Mouse (Mus musculus) CD4-positive, CD25-positive, alpha-beta regulatory T cell, adult 2 months (primary cell): Measurements from ENCODE around the gene Pip5kl1.

Source experiments
- DNase-seq: peaks from one replicate; pipeline ENCODE4 v3.0.0-alpha.2; 2012; ENCODE audit warnings: low read depth, low spot score

Pip5kl1 gene

DNA sequence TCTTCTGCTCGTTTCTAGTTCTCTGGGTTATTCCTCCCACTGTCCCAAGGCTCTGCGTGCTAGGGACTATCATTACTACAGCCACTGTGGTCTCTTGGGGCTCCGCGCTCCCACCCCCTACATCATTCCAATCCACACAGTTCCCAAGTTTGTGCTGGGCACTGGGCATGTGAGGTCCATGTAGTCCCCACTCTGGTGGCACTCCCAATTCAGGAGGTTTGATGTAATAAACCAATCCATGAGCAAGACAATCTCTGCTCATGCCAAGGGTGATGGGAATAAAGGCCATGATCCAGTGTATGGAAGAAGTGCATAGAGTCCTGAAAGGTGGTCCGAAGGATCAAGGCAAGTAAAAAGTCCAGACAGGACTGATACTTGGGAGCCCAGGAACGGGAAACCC lies at the start of gene Pip5kl1:
TSS of gene Pip5kl1 (plus strand) at position 301 of the 400 bp plus-strand sequence.
- no peak for DNase-seq

DNA sequence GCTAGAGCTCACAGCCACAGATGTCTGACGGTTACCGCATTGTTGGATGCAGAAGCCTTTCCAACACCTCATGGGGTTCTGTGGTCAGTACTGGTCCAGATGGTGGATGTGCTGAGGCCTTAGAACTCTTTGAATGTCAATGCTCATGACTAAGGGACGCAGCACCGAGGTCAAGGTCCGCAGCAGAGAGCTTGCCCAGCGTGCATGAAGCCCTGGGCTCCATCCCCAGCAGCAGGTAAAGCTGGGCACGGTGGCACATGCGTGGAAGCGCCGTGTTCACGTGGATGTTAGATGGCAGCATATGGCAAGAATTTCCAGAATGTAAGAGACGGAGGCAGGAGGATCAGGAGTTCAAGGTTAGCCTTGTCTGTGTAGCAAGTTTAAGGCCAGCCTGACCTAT lies 48.8 kb upstream of the Pip5kl1 start:
- DNase-seq: no peak

DNA sequence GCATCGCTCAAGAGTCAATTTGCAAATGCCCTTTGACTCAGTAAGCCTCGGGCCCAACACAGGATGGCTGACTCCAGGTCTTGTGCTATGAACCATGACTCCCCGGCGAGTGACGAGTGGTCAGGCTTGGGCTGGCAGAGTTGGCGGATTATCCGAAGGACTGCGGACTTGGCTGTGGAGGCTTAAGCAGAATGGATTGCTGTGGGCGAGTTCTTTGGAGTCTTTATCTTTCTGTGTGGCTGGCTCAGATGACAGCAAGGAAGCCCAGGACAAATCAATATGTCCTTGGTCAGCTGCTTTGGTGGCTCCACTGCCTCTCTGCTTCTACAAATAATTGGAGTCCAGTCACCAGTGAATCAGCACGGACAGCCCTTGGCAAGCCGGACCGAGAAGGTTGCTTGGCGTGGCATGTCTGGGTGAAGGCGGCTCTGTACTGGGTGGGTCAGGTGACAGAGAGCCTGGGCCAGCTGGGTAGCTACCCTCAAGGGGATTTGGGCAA lies 47.1 kb upstream of the Pip5kl1 start:
- no peak for DNase-seq

DNA sequence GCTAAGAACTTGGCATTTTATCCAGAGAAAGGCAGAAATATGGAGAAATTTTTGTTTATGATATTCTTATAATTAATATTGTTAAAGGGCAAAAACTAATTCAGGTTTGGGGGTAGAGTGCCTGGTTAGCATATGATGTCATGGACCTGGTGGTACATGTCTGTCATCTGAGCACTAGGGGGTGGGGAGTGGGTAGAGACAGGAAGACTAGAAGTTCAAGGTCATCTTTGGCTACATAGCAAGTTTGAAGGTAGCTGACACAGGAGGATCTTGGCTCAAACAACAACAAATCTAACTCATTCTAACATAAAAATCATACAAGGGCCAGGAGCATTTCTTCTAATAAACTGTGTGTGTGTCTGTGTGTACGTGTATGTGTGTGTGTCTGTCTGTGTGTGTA lies 46.3 kb upstream of the Pip5kl1 start:
- DNase-seq: no peak

DNA sequence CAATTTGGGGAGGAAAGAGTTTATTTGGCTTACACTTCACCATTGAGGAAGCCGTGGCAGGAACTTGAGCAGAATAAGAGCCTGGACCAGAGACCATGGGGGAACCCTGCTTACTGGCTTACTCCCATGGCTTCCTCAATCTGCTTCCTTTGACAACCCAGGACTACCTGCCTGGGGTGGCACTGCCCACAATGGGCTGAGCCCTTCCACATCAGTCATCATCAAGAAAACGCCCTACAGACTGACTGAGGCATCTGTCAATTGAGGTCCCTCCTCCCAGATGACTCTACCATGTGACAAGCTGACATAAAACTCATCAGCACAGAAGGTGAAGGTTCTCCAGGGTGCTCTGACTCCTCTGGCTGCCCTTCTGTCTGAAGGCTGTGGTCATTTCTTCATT lies 44.1 kb upstream of the Pip5kl1 start:
- no peak for DNase-seq

DNA sequence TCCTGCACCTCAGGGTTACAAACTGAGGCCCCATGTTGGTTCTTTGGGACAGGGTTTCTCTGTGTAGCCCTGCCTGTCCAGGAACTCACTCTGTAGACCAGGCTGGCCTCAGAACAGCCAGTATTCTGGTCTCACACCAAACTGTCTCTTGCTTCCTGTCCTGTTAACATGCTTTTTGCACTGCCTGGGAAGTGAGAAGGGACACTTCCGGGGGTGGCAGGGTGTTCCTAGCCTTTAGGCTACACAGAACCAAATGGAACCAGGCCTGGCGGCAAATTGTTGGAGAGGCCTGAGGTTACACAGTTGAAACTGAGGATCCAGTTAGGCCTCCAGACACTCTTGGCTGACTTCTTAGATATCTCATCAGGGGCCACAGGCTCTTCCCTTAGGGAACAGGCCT lies 41.4 kb upstream of the Pip5kl1 start:
- DNase-seq: no peak

DNA sequence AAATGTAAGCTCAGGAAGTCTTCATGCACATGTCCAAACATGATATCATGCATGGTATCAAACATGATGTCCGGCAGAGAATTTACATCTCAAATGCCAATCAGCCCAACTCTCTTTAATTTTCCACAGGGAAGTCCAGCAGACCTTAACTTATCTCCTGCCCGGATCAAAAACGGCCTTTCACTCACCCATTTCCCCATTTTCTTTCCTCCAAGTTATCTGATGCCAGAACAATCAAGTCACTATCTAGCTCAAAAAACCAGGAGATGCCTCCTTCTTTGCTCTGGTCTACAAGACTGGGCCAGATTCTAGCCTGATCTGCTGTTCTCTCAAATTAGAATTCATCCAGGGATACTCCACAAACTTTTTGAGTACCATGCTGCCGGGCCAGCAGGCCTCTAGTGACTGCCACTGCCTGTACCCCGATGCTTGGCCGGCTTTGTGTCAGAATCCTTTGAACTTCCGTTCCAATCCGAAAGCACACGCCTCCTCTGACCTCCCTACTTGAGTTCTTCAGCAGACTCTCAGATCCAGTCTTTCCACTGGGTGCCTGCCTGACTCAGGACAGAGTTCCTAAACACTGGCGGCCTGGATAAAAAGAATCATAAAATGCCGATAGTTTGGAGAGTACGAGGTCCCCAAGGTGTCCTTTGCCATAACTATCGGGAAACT lies 40.4 kb upstream of the Pip5kl1 start:
- peak; percentile 69 for DNase-seq

DNA sequence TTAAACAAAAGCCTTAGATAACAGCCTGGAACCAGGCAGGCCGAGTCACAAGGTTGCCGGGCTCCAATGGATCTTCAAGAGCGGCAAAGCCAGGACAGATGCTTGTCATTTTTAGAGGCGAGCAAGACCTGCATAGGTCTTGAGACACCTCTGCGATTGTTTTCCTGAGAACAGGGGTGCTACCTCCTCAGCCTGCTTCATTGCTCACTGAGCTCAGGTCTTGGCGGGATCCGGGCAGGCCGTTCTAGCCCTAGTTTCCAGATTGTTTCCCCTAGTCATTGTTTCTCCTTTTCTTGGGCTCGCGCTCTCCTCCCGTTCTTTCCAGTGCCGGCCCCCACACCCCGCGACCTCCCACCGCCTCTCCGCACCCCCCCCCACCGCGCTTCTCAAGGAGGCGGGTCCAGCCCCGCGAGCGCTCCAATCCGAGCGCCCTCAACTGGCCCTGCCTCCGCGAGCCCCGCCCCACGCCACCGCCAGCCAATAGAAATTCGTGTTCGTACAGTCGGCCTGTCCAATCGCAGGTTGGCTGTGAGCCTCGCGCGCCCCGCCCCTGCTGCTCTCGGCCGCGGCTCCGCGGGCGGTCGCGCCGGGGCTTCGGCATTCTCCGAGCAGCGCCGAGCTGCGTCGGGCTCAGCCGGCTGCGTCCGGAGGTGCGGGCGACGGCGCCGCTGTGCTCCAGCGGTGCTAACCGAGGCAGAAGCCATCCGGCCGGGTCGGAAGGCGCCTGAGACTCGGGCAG lies 39.7 kb upstream of the Pip5kl1 start, which contains the start of gene Fam102a:
TSS of gene Fam102a (plus strand) at position 600 of the 739 bp plus-strand sequence.
- peak; percentile 99 for DNase-seq

DNA sequence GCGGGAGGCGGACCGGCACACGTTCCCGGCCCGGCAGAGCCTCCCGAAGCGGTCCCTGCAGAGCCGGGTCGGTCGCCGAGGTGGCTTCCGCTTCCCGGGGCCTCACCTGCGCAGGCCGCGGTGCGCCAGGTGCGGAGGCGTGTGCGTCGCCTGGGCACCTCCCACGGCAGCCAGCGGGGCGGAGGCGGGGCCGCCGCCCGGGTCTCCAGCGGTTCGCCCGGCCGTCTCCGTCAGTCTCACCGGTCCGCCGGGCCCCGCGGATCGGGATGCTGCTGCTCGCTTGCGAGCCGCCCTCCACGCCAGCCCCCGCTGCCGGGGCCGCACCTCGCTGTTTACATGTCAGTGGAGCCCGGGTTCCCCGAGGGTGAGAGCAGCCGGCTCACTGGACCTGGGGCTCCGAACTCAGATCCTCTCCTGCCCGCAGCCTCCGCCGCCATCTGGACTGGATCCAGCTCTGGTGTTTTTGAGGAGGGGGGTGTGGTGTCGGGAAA lies 39.1 kb upstream of the Pip5kl1 start:
- DNase-seq: peak; percentile 91

DNA sequence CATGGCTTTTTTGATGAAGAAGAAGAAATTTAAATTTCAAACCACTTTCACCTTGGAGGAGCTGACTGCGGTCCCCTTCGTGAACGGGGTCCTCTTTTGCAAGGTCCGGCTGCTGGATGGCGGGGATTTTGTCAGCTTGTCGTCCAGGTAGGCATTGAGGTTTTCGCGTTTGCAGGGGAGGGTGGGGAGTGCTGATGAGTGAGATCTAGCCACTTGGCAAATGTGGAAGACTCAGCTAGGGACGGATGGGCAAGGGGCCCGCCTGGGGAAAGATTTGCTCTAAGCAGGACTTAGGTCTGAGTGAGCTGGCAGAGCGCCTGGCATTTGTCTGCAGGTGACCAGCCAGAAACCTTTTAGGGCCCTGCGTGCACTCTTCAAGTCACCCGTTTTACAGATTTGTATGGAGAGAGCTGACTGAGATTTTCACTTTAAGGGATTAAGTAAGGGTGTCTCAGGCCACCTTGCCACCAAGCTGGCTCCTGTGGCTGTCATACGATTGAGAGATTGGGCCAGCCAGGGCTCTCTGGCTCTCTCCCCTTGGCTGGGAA lies 38.4 kb upstream of the Pip5kl1 start:
- DNase-seq: peak; percentile 35

DNA sequence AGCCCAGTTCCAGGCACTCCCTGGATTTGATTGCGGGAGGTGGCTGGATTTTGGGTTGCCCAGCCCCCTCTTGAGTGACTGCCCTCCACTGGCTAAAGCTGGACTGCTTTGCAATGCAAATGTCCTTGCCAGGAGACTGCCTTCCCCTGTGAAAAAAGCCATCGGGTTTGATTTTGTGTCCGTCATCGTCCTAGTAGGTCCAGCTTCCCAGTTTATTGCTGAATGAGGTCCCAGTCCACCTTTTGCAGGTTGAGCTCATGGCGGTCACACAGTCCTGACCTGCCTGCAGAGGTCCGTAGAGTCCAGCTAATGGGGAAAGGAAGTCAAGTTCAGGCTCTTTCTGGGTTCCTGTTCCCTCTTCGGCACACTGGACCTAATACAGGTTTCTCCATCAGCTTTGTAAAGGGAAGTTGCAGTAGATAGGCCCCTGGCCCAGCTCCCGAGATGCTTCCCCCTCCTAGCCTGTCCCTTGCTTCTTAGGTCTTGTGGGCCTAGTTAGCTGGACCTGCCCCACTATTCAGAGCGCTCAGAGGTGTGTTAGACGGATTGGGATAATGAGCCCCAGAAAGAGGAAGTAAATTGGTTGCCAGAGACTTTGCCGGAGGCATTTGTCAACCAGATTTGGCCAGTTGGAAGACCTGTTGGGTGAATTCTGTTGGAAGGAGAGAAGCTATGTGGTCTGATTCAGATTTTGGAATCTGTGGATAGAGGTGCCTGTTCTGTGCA lies 37.8 kb upstream of the Pip5kl1 start:
- peak; percentile 23 for DNase-seq

DNA sequence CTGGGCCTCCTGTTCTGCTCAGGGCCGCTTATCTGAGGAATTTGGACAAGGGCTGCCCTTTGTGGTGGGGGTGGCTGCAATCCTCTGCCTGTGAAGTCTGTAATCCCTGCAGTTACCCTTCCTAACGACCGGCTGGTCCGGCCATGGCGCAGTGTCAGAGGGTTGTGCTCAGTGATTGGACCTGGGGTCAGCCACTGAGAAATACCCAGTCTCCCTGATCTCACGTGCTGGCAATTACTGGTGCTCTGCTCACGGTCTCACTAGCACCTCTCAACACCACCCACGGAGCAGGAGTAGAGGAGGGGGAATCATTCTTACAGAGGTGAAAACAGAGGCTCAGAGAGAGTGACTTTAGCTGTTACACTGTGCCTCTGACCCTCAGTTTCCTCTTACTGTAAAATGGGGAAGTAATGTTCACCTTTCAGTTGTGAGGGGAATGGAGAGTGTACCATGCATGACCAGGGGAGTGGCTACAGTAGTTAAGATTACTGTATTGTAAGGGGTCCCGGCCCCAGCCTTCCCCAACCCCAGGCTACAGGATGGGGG lies 37.2 kb upstream of the Pip5kl1 start:
- peak; percentile 39 for DNase-seq

DNA sequence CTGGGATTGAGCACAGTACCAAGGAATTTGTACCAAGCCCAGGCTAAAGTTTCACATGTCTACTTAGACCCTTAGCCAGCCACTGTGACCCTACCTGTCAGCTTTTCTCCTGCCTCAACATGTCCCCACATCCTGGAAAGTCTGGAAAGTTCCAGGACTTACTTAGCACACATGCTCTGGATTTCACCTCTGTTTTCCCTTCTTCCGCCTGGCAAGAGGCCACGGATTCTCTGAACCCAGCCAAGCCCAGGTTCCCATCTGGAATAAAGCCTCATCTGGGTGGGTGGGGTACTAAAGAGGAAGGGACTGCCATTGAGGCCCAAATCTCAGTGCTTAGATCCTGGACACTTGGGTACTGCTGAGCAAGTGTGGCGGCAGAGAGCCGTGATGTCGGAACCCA lies 36.7 kb upstream of the Pip5kl1 start:
- peak; percentile 26 for DNase-seq

DNA sequence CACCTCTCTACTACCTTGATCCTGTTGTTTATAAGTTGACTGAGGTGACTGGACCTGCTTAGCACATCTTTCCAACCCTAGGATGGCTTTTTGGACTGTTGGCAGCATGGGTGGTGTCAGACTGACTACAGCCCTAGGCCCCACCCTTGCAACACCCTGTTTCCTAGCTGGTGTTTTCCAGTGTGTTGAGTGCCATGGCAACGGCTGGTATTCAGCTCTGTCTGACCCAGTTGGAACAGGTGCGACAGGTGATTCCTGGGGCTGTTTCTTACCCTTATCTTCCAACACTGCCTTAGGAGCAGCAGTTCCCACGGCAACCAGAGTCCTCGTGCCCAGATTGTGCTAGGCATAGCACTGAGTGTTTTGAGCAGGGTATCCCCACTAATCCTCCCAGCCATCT lies 36.1 kb upstream of the Pip5kl1 start:
- peak; percentile 59 for DNase-seq

DNA sequence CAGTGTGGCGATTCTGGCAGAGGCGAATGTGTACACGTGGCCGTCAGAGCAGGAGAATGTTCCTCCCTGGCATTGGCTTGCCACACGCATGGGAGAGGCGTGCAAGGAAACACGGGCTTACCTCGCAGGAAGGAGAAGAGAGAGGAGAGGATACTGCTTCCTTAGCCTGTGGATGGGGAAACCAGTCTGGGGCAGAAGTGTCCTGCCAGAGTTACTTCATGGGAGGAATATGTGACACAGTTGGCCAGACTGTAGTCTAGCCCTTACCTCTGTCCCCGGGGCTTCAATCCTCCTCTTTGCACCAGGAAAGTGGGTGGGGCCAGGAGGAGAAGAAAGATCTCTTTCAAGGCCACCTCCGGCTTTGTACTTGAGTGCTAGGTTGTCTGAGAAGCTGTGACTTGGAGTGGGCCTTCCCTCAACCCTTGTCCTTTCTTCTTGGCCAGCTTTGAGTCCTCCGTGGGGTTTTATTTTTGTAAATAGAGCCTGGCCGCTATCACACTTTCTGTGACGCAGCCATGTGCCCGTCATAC lies 35.1 kb upstream of the Pip5kl1 start:
- DNase-seq: peak; percentile 31

DNA sequence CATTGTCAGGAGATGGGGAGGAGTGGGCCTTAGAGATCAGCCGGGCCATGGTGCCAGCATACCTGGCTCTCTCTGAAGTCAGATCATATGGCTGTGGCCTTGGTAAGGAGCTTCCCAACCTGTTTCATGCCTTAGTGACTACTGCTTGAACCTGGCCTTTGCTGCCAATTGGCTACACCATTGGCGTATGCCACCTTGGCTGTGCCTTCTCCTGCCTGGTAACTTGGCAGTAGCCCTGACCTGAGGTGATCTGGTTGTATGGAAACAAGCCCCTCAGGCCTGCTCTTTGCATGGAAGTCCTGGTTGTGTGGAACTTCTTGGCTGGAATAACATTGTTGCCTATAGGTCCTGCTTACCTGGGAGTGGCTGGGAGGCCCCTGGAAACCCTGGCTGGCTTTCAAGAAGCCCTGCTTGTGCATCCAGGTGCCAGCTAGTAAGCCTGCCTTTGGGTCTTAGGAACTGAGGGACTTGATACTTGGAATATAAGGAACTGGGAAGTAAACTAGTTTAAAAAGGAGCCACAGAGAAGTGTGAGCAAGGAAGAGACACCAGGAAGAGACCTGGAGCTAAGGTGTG lies 33.2 kb upstream of the Pip5kl1 start:
- DNase-seq: peak; percentile 29

DNA sequence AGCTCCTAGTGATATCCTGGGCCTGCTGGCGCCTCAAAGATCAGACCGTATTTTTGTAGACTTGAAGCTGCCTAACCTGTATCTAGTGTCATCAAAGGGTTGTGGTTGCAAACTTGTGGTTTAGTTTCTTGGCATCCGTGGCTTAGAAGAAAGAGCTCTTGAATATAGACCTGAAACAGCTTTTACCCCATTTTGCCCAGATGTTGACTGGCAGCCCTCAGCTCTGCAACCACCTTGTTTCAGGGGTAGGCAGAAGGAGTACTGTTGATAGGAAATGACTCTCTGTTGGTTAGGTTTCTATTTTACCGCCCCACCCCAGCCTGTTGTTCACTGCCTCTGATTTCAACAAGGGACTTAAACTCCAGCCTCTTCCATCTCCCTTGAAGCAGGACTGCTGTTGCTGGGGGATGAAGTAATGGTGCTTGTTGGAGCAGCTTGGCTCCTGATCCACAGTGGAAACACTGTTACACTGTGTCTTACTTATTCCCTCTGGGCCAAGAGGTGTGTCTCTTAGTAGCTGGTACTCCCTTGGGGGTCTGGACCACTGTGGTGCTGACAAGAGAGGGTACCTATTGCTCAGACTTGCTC lies 32.5 kb upstream of the Pip5kl1 start:
- peak; percentile 87 for DNase-seq

DNA sequence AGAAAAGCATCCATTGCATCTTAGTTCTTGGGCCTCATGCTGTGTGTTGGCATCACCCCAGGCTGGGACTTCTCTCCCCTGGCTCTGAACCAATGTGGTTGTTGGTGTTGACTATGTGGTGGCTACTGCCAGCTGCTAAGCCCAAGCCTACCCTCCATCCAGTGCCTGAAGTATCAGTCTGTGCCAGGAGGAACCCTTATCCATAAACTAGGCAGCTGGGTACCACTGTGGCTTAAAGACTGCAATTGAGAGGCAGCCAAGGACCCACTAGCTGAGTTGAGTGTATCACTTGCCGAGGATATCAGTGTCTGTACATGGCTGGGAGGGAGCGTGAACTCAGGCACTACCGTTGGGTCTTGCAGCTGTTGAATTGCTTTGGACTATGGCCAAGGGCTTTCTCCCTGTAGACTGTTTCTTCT lies 31.6 kb upstream of the Pip5kl1 start:
- no peak for DNase-seq

DNA sequence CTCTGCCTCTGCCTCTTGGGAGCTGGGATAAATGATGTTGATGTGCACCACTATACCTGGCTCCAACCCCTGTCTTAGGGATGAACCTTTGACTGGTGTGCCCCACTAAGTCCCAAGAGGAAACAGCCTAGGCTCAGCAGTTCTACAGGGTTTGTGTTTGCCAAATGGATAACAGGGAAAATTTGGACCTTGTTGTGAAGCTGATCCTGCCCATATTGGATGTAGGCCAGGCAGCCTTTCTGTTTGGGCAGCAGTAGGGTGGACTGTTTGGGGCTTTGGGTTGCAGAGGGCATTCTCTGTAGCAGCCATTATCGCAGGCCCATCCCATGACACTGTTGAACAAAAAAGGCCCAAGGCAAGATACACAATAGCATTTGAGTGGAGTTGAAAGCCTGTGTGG lies 27.6 kb upstream of the Pip5kl1 start:
- no peak for DNase-seq

DNA sequence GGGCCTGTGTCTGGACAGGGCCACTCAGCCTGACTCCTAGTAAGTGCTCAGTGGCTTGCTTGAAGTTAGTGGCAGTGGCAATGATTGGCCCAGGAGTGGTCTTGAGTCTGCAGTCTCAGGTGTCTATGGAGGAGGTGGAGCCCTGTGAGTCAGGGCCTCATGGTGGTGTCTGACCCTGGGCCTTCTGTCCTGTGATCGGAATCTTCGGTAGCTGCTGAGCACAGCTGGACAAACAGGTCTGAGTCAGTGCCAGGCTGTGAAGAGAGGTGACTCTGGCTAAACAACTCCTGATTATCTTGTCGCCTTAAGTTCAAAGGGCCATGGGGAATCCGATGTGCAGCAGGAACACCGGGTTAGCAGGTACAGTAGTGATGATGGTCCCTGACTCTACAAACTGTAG lies 27.2 kb upstream of the Pip5kl1 start:
- no peak for DNase-seq
